Mouse (Mus musculus) mesoderm, embryonic 11.5 days (tissue): ENCODE data around the gene Qk.
A peak's percentile ranks its signal among the peaks of the same experiment; 100 is the strongest.

Experiments used
- DNase-seq: peaks from one replicate; pipeline ENCODE4 v3.0.0-alpha.2; 2012; ENCODE audit warnings: low read depth, low spot score

The Qk gene

GRCm38 (mm10) chr17:10327584-10328210 lies 8.0 kb upstream of the Qk start:
- no peak for DNase-seq

- DNase-seq: no peak
These were observed 7.0 kb upstream of the Qk start for GRCm38 (mm10) chr17:10326596-10327045.

- DNase-seq: no peak
These were observed 6.3 kb upstream of the Qk start for GRCm38 (mm10) chr17:10325921-10326320.

- no peak for DNase-seq
These were observed 2.1 kb upstream of the Qk start for GRCm38 (mm10) chr17:10321754-10322153.

- no peak for DNase-seq
These were observed 1.4 kb upstream of the Qk start for GRCm38 (mm10) chr17:10321092-10321491.

- no peak for DNase-seq
These were observed 769 bp upstream of the Qk start for GRCm38 (mm10) chr17:10320456-10320790.

GRCm38 (mm10) chr17:10319431-10319684 lies 296 bp downstream of the Qk start:
- no peak for DNase-seq

GRCm38 (mm10) chr17:10318561-10319430 lies 858 bp downstream of the Qk start:
- DNase-seq: peak; percentile 69

GRCm38 (mm10) chr17:10317981-10318551 lies 1.6 kb downstream of the Qk start:
- peak; percentile 81 for DNase-seq

- peak; percentile 78 for DNase-seq
These were observed 2.5 kb downstream of the Qk start for GRCm38 (mm10) chr17:10317186-10317585.

GRCm38 (mm10) chr17:10316446-10316845 lies 3.2 kb downstream of the Qk start:
- no peak for DNase-seq

- DNase-seq: no peak
These were observed 9.6 kb downstream of the Qk start for GRCm38 (mm10) chr17:10310046-10310445.

GRCm38 (mm10) chr17:10309135-10309623 lies 10.5 kb downstream of the Qk start:
- peak; percentile 63 for DNase-seq

- DNase-seq: no peak
These were observed 13.2 kb downstream of the Qk start for GRCm38 (mm10) chr17:10306424-10306823.

- DNase-seq: no peak
These were observed 15.7 kb downstream of the Qk start for GRCm38 (mm10) chr17:10304001-10304400.

GRCm38 (mm10) chr17:10300968-10301795 lies 18.5 kb downstream of the Qk start:
- no peak for DNase-seq

GRCm38 (mm10) chr17:10299396-10299795 lies 20.3 kb downstream of the Qk start:
- no peak for DNase-seq

- DNase-seq: no peak
These were observed 27.1 kb downstream of the Qk start for GRCm38 (mm10) chr17:10292520-10292919.

- DNase-seq: no peak
These were observed 34.9 kb downstream of the Qk start for GRCm38 (mm10) chr17:10284772-10285171.

GRCm38 (mm10) chr17:10279532-10279931 lies 40.1 kb downstream of the Qk start:
- no peak for DNase-seq

GRCm38 (mm10) chr17:10269518-10269917 lies 50.1 kb downstream of the Qk start:
- peak; percentile 16 for DNase-seq

GRCm38 (mm10) chr17:10268468-10268867 lies 51.2 kb downstream of the Qk start:
- no peak for DNase-seq
